Mouse (Mus musculus) right cerebral cortex, postnatal 10 days (tissue): ENCODE data around the gene Vangl1.
"Not testable (repeated sequence)": the region's sequence is repeated elsewhere in the genome, so short reads cannot be mapped to it uniquely, and the experiment has no call there.

Experiments
- DNase-seq, 2 experiments: peaks; one replicate each; pipeline ENCODE4 v3.0.0; 2021; ENCODE audit warnings: low spot score in 2 of 2

Gene Vangl1

GRCm38 (mm10) chr3:102203781-102204721, at the start of gene Vangl1:
Gene Vangl1 (minus strand): TSS chr3:102204693.
- peak; percentile 66 to 70 for DNase-seq

GRCm38 (mm10) chr3:102253554-102253953, 49.1 kb upstream of the Vangl1 start:
- DNase-seq: no peak

GRCm38 (mm10) chr3:102252927-102253326, 48.4 kb upstream of the Vangl1 start:
- DNase-seq: no peak

GRCm38 (mm10) chr3:102250873-102251272, 46.4 kb upstream of the Vangl1 start:
- DNase-seq: no peak

GRCm38 (mm10) chr3:102249401-102249991, 45.0 kb upstream of the Vangl1 start:
- DNase-seq: peak; percentile 81 to 83

GRCm38 (mm10) chr3:102244601-102245000, 40.1 kb upstream of the Vangl1 start:
- no peak for DNase-seq

GRCm38 (mm10) chr3:102242854-102243253, 38.4 kb upstream of the Vangl1 start:
- peak; percentile 65 to 66 for DNase-seq

GRCm38 (mm10) chr3:102231418-102232134, 27.1 kb upstream of the Vangl1 start:
- no peak for DNase-seq

GRCm38 (mm10) chr3:102222756-102223155, 18.3 kb upstream of the Vangl1 start:
- DNase-seq: no peak

- no peak for DNase-seq
Observed at GRCm38 (mm10) chr3:102218301-102218700, 13.8 kb upstream of the Vangl1 start.

GRCm38 (mm10) chr3:102214736-102215135, 10.2 kb upstream of the Vangl1 start:
- DNase-seq: no peak

- DNase-seq: no peak
Observed at GRCm38 (mm10) chr3:102214299-102214698, 9.8 kb upstream of the Vangl1 start.

GRCm38 (mm10) chr3:102212896-102213295, 8.4 kb upstream of the Vangl1 start:
- DNase-seq: no peak

GRCm38 (mm10) chr3:102212336-102212735, 7.8 kb upstream of the Vangl1 start:
- DNase-seq: no peak

GRCm38 (mm10) chr3:102211340-102211739, 6.8 kb upstream of the Vangl1 start:
- no peak for DNase-seq

GRCm38 (mm10) chr3:102210775-102211174, 6.3 kb upstream of the Vangl1 start:
- DNase-seq: no peak

GRCm38 (mm10) chr3:102208861-102209260, 4.4 kb upstream of the Vangl1 start:
- no peak for DNase-seq

GRCm38 (mm10) chr3:102205458-102205830, 951 bp upstream of the Vangl1 start:
- DNase-seq: no peak

- DNase-seq: not testable (repeated sequence)
Observed at GRCm38 (mm10) chr3:102204734-102205457, 403 bp upstream of the Vangl1 start.

GRCm38 (mm10) chr3:102203131-102203530, 1.4 kb downstream of the Vangl1 start:
- no peak for DNase-seq

- no peak for DNase-seq
Observed at GRCm38 (mm10) chr3:102199991-102200390, 4.5 kb downstream of the Vangl1 start.

GRCm38 (mm10) chr3:102199226-102199625, 5.3 kb downstream of the Vangl1 start:
- no peak for DNase-seq
